Mouse (Mus musculus) kidney, embryonic 14.5 days (tissue): ENCODE measurements around the gene Tomm22. TPM values are rescaled to one million over a fixed set of nuclear protein-coding genes. Genes with fewer than 3 reads are reported as not detected.

ENCODE experiments used
- ATAC-seq: fragments of 200-750 bp; cut with Nextera tagmentation; 2 replicates; pipeline ENCODE4 v1.8.0; 2017; ENCODE audit warnings: moderate number of reproducible peaks, mild to moderate bottlenecking, moderate TSS enrichment, moderate library complexity; ENCODE audit not compliant: low FRiP score, low TSS enrichment
- H3K27ac ChIP-seq: fragments of 300-500 bp; sonication (generic); 2 replicates; pipeline ENCODE4 v1.5.1; 2014; ENCODE audit warnings: low read depth, mild to moderate bottlenecking, low read length, moderate library complexity, mixed read lengths
- H3K27me3 ChIP-seq: fragments of 300-500 bp; sonication (generic); 2 replicates; pipeline ENCODE4 v1.6.1; 2014; ENCODE audit warnings: mild to moderate bottlenecking, low read length; ENCODE audit not compliant: control insufficient read depth, insufficient read depth
- H3K36me3 ChIP-seq: fragments of 300-500 bp; sonication (generic); 2 replicates; pipeline ENCODE4 v1.6.1; 2014; ENCODE audit warnings: low read length, mixed read lengths; ENCODE audit not compliant: control insufficient read depth, insufficient read depth
- H3K4me1 ChIP-seq: fragments of 300-500 bp; sonication (generic); 2 replicates; pipeline ENCODE4 v1.6.1; 2014; ENCODE audit warnings: low read length, mixed read lengths; ENCODE audit not compliant: control insufficient read depth, insufficient read depth
- H3K4me2 ChIP-seq: fragments of 300-500 bp; sonication (generic); replicated peaks from 2 replicates; pipeline ENCODE4 v1.6.1; 2014; ENCODE audit warnings: low read depth, mild to moderate bottlenecking, low read length
- H3K4me3 ChIP-seq: fragments of 300-500 bp; sonication (generic); 2 replicates; pipeline ENCODE4 v1.5.1; 2014; ENCODE audit warnings: mild to moderate bottlenecking, low read length
- H3K9ac ChIP-seq: fragments of 300-500 bp; sonication (generic); 2 replicates; pipeline ENCODE4 v1.6.1; 2014; ENCODE audit warnings: low read depth, mild to moderate bottlenecking, low read length, moderate library complexity
- H3K9me3 ChIP-seq: fragments of 300-500 bp; sonication (generic); 2 replicates; pipeline ENCODE4 v1.6.1; 2016; ENCODE audit warnings: low read length; ENCODE audit not compliant: control insufficient read depth
- WGBS: fragments of 180-500 bp; shearing (Covaris S2); extraction: QIAGEN DNeasy Blood & Tissue Kit; methylation state at CpG from one replicate; pipeline ENCODE4 v1.1.7; 2014; 5-methylcytosine and 5-hydroxymethylcytosine counted together
- polyA plus RNA-seq: library from polyadenylated mRNA; unstranded; fragments of >200 nt; fragmentation: Nextera tagmentation; extraction: Ambion mirVana; gene quantifications from 2 replicates; pipeline ENCODE4 v1.2.1, GENCODE M21; 2014

Tomm22 gene
- polyA plus RNA-seq, 1 experiment from 2014 or later = 274 TPM

- Histone ChIP-seq H3K4me3 (no peak overlapping the region), H3K4me1 (peaks cover 35% of the 10 kb centered on the region), H3K27ac (no peak overlapping the region), H3K9ac (no peak overlapping the region), H3K9me3 (no peaks in the 10 kb centered on the region), H3K36me3 (peaks cover 3% of the 10 kb centered on the region; the same call in 1 of the 2 replicates), H3K27me3 (no peaks in the 10 kb centered on the region), H3K4me2 (no peak overlapping the region)
- ATAC-seq = no peak
- 82% methylated on average over 4 of the region's 4 CpGs for WGBS
These were observed 11.3 kb downstream of the Tomm22 start for GRCm38 (mm10) chr15:79681973-79682372.

GRCm38 (mm10) chr15:79683146-79683545, 12.5 kb downstream of the Tomm22 start:
- H3K9me3 ChIP-seq = no peaks in the 10 kb centered on the region
- H3K36me3 ChIP-seq = no peaks in the 10 kb centered on the region
- no peak overlapping the region for H3K4me3 ChIP-seq
- no peaks in the 10 kb centered on the region for H3K27me3 ChIP-seq
- WGBS = 73% methylated on average over 6 of the region's 6 CpGs
- H3K4me1 ChIP-seq = peaks cover 35% of the 10 kb centered on the region
- H3K9ac ChIP-seq = no peak overlapping the region
- ATAC-seq = no peak
- H3K27ac ChIP-seq = no peak overlapping the region
- H3K4me2 ChIP-seq = no peak overlapping the region

- Histone ChIP-seq H3K27me3 (no peaks in the 10 kb centered on the region), H3K9ac (peak overlapping the region; percentile 90; the same call in 1 of the 2 replicates), H3K36me3 (no peaks in the 10 kb centered on the region), H3K4me2 (peak overlapping the region; percentile 73), H3K4me3 (peak overlapping the region; percentile 87), H3K9me3 (no peaks in the 10 kb centered on the region), H3K27ac (no peak overlapping the region), H3K4me1 (peaks cover 35% of the 10 kb centered on the region)
- WGBS = 71% methylated on average over 19 of the region's 19 CpGs
- ATAC-seq = no peak
These were observed 13.2 kb downstream of the Tomm22 start for GRCm38 (mm10) chr15:79683707-79684465.

GRCm38 (mm10) chr15:79684616-79685015, 14.0 kb downstream of the Tomm22 start:
- H3K4me2 ChIP-seq = peak overlapping the region; percentile 73
- 77% methylated on average over 6 of the region's 6 CpGs for WGBS
- H3K27ac ChIP-seq = no peak overlapping the region
- H3K4me3 ChIP-seq = peak overlapping the region; percentile 87
- ATAC-seq = no peak
- H3K9ac ChIP-seq = peak overlapping the region; percentile 90; the same call in 1 of the 2 replicates
- no peaks in the 10 kb centered on the region for H3K9me3 ChIP-seq
- peaks cover 40% of the 10 kb centered on the region for H3K4me1 ChIP-seq
- H3K36me3 ChIP-seq = no peaks in the 10 kb centered on the region
- no peaks in the 10 kb centered on the region for H3K27me3 ChIP-seq

- no peak for ATAC-seq
- peaks cover 44% of the 10 kb centered on the region for H3K4me1 ChIP-seq
- H3K36me3 ChIP-seq = no peaks in the 10 kb centered on the region
- H3K9ac ChIP-seq = peak overlapping the region; percentile 90
- H3K27ac ChIP-seq = no peak overlapping the region
- no peaks in the 10 kb centered on the region for H3K9me3 ChIP-seq
- 7% methylated on average over 6 of the region's 6 CpGs for WGBS
- H3K27me3 ChIP-seq = no peaks in the 10 kb centered on the region
- H3K4me2 ChIP-seq = peak overlapping the region; percentile 73
- peak overlapping the region; percentile 87 for H3K4me3 ChIP-seq
These were observed 14.5 kb downstream of the Tomm22 start for GRCm38 (mm10) chr15:79685141-79685641.

GRCm38 (mm10) chr15:79686046-79686869, 15.6 kb downstream of the Tomm22 start:
- Histone ChIP-seq H3K27ac (no peak overlapping the region), H3K4me1 (peaks cover 44% of the 10 kb centered on the region), H3K9me3 (no peaks in the 10 kb centered on the region), H3K36me3 (no peaks in the 10 kb centered on the region), H3K27me3 (no peaks in the 10 kb centered on the region), H3K4me3 (peak overlapping the region; percentile 87), H3K4me2 (peak overlapping the region; percentile 73), H3K9ac (peak overlapping the region; percentile 90)
- WGBS = 17% methylated on average over 15 of the region's 15 CpGs
- no peak for ATAC-seq

GRCm38 (mm10) chr15:79687175-79687574, 16.5 kb downstream of the Tomm22 start:
- H3K4me1 ChIP-seq = peaks cover 51% of the 10 kb centered on the region
- peak overlapping the region; percentile 92 for H3K27ac ChIP-seq
- 0% methylated on average over 24 of the region's 33 CpGs for WGBS
- H3K27me3 ChIP-seq = no peaks in the 10 kb centered on the region
- H3K9me3 ChIP-seq = no peaks in the 10 kb centered on the region
- H3K9ac ChIP-seq = peak overlapping the region; percentile 90
- no peak for ATAC-seq
- H3K36me3 ChIP-seq = no peaks in the 10 kb centered on the region
- peak overlapping the region; percentile 87 for H3K4me3 ChIP-seq
- H3K4me2 ChIP-seq = peak overlapping the region; percentile 73

- H3K4me1 ChIP-seq = peaks cover 54% of the 10 kb centered on the region
These were observed 17.1 kb downstream of the Tomm22 start, which contains the start of gene Josd1 for GRCm38 (mm10) chr15:79687646-79688267. TSS of gene Josd1 (minus strand) at chr15:79687919.

More at GRCm38 (mm10) chr15:79687646-79688267, 17.1 kb downstream of the Tomm22 start, which contains the start of gene Josd1:
- Histone ChIP-seq H3K27me3 (no peaks in the 10 kb centered on the region), H3K9me3 (no peaks in the 10 kb centered on the region), H3K4me3 (peak within 1 kb of the TSS; percentile 87), H3K27ac (peak within 1 kb of the TSS; percentile 92), H3K4me2 (peak within 1 kb of the TSS; percentile 73), H3K9ac (peak within 1 kb of the TSS; percentile 90), H3K36me3 (no peaks in the 10 kb centered on the region)
- peak; percentile 61 for ATAC-seq
- WGBS = under 1% methylated on average over 72 of the region's 72 CpGs
